Mouse (Mus musculus) small intestine, adult 2 months (tissue): ENCODE data around the gene Cdh13.

Experiments
- CTCF ChIP-seq: fragments of 200-500 bp; IDR thresholded peaks from 2 replicates; pipeline ENCODE4 v1.5.1; 2012; ENCODE audit warnings: low read depth, mild to moderate bottlenecking, control low read depth, inconsistent platforms, low read length, moderate library complexity, mixed read lengths; ENCODE audit not compliant: insufficient replicate concordance, insufficient read length; ENCODE audit errors: extremely low read depth
- POLR2A ChIP-seq: fragments of 200-500 bp; IDR thresholded peaks from 2 replicates; pipeline ENCODE4 v1.6.1; 2012; ENCODE audit warnings: low read depth, mild to moderate bottlenecking, control low read depth, inconsistent platforms, low read length, moderate library complexity

GRCm38 (mm10) chr8:118513259-118513658 lies 229.7 kb downstream of the Cdh13 start:
- no peak for TF ChIP-seq CTCF
- TF ChIP-seq POLR2A, result no peak
